Mouse (Mus musculus) neural tube, embryonic 15.5 days (tissue): ENCODE results near the gene Emilin1. TPM values are rescaled to one million over a fixed set of nuclear protein-coding genes. Genes with fewer than 3 reads are reported as not detected.

Experiments used
- ATAC-seq: fragments of 200-750 bp; cut with Nextera tagmentation; 2 replicates; pipeline ENCODE4 v1.8.0; 2017; ENCODE audit warnings: mild to moderate bottlenecking, moderate TSS enrichment, moderate library complexity; ENCODE audit not compliant: low FRiP score
- H3K27ac ChIP-seq: fragments of 300-500 bp; sonication (generic); replicated peaks from 2 replicates; pipeline ENCODE4 v1.5.1; 2015; ENCODE audit warnings: mild to moderate bottlenecking, inconsistent platforms
- H3K27me3 ChIP-seq: fragments of 300-500 bp; sonication (generic); replicated peaks from 2 replicates; pipeline ENCODE4 v1.6.1; 2015; ENCODE audit warnings: inconsistent platforms
- H3K36me3 ChIP-seq: fragments of 300-500 bp; sonication (generic); 2 replicates; pipeline ENCODE4 v1.6.1; 2015; ENCODE audit warnings: inconsistent platforms
- H3K4me1 ChIP-seq: fragments of 300-500 bp; sonication (generic); 2 replicates; pipeline ENCODE4 v1.6.1; 2015; ENCODE audit warnings: inconsistent platforms
- H3K4me2 ChIP-seq: fragments of 300-500 bp; sonication (generic); 2 replicates; pipeline ENCODE4 v1.6.1; 2015; ENCODE audit warnings: inconsistent platforms, mild to moderate bottlenecking, moderate library complexity
- H3K4me3 ChIP-seq: fragments of 300-500 bp; sonication (generic); replicated peaks from 2 replicates; pipeline ENCODE4 v1.5.1; 2015; ENCODE audit warnings: mild to moderate bottlenecking, inconsistent platforms
- H3K9ac ChIP-seq: fragments of 300-500 bp; sonication (generic); replicated peaks from 2 replicates; pipeline ENCODE4 v1.6.1; 2015; ENCODE audit warnings: mild to moderate bottlenecking, inconsistent platforms
- H3K9me3 ChIP-seq: fragments of 300-500 bp; sonication (generic); replicated peaks from 2 replicates; pipeline ENCODE4 v1.6.1; 2016; ENCODE audit warnings: inconsistent platforms
- WGBS: fragments of 180-500 bp; shearing (Covaris S2); methylation state at CpG from one replicate; pipeline ENCODE4 v1.1.7; 2015; ENCODE audit warnings: mixed read lengths; 5-methylcytosine and 5-hydroxymethylcytosine counted together
- polyA plus RNA-seq: library from polyadenylated mRNA; unstranded; fragments of >200 nt; fragmentation: Nextera tagmentation; extraction: Ambion mirVana; gene quantifications from 2 replicates; pipeline ENCODE4 v1.2.1, GENCODE M21; 2015

Emilin1 gene
- 24.5 and 52.1 TPM in 2 replicates for polyA plus RNA-seq

DNA sequence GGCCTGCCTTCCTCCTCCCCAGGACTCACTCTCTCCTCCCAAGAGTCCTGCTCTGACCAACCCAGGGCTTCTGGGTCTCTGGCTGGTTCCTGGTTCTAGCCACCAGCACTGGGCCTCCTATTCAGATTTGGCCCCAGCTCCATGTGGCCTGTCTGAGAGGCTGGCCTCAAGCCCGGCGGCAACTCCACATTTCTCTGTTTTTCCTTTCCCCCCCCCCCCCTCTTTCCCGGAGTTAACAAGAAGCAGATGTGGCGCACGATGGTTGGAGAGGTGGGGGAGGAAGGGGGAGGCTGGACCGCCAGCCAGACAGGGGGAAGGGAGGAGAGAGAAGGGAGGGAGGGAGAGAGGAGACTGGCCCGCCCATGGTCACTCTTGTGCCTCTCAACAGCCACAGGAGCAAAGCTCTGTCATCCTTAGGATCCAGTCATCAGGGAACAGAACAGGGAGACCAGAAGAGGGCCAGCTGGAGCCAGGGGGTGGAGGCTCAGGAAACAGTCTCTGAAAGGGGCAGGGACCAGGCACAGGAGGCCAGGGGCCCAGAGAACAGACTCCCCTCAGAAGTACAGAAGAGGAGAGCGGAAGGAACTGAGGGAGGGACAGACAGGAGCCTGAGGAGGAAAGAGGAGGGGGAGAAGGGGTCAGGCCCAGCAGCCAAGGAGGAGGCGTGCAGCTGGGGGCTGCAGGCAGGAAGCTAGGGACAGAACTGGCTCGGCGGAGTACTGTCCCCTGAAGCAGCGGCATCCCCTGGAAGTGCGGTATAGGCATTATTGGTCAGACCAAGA is at the start of gene Emilin1:
Gene Emilin1 (plus strand): TSS at position 343 of the 782 bp plus-strand sequence.
- Histone ChIP-seq H3K4me1 (peaks cover 28% of the 10 kb centered on the region), H3K27me3 (no peaks in the 10 kb centered on the region), H3K27ac (peak within 1 kb of the TSS; percentile 74), H3K4me3 (peak within 1 kb of the TSS; percentile 33), H3K9ac (peak within 1 kb of the TSS; percentile 36; the same call in 1 of the 2 replicates), H3K36me3 (no peaks in the 10 kb centered on the region), H3K4me2 (peak within 1 kb of the TSS; percentile 49), H3K9me3 (no peaks in the 10 kb centered on the region)
- ATAC-seq: no peak
- 47% methylated on average over 10 of the region's 13 CpGs for WGBS

DNA sequence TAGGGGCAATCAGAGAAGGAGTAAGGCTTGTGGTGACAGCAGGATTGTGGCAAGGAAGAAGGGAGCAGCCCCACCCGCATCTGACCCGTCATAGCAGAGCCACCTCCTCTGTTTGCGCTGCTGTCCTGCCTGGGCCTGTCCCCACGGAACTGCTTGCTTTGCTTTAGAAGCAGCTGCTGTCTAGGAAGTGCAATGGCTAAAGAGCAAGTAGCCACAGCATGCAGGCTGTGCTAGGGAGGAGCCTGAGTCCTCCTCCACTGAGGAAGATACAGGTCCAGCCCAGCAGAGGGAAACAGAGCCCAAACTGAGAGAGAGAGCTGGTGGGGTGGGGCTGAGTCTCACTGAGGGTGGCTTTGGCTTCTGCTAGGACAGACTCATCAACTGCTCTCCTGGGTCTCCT is 49.4 kb upstream of the Emilin1 start:
- no peaks in the 10 kb centered on the region for H3K27me3 ChIP-seq

DNA sequence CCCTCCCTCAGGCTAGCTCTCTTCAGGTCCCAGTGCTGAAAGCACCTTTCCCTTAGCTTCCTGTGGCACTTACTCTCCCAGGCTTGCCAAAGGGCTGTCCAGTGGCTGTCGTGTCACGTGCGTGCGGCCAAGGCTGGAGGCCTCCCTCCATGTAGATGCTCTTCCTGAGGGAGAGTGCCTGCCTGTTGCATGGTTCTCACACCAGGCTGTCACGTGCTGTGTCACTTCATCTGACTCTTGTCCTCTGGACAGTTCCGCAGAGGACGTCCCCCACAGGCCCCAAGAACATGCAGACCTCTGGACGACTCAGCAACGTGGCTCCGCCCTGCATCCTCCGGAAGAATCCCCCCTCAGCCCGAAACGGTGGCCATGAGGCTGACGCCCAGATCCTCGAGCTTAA is 48.9 kb upstream of the Emilin1 start:
- H3K9ac ChIP-seq: no peak overlapping the region
- WGBS: 54% methylated on average over 15 of the region's 15 CpGs
- no peak overlapping the region for H3K4me3 ChIP-seq
- no peaks in the 10 kb centered on the region for H3K9me3 ChIP-seq
- ATAC-seq: no peak
- no peaks in the 10 kb centered on the region for H3K27me3 ChIP-seq
- H3K27ac ChIP-seq: no peak overlapping the region
- peaks cover 54% of the 10 kb centered on the region for H3K36me3 ChIP-seq
- H3K4me1 ChIP-seq: peaks cover 5% of the 10 kb centered on the region
- no peak overlapping the region for H3K4me2 ChIP-seq

More for the DNA sequence above, 49.4 kb upstream of the Emilin1 start:
- H3K9ac ChIP-seq: no peak overlapping the region
- H3K4me1 ChIP-seq: peaks cover 1% of the 10 kb centered on the region
- H3K27ac ChIP-seq: no peak overlapping the region
- H3K9me3 ChIP-seq: no peaks in the 10 kb centered on the region
- no peak overlapping the region for H3K4me3 ChIP-seq
- no peak for ATAC-seq
- no peak overlapping the region for H3K4me2 ChIP-seq
- 48% methylated on average over 4 of the region's 4 CpGs for WGBS
- H3K36me3 ChIP-seq: peaks cover 54% of the 10 kb centered on the region

DNA sequence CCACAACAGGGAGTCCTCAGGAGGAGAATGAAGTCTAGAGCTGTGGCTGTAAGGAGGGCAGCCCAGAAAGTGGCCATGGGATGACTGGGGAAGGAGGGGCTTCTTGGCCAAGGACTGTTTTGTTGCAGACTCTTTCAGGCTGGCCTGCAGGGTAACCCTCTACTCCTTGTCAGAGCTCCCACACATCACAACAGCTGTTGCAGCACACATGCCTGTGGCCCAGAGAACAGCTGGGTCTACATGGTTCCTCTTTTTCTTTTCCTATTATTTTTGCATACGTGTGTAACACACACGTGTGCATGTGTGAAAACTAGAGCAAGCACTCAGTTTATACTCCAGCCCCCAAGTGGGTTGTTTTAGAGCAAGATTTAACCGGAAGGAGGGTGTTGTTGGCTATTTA is 46.3 kb upstream of the Emilin1 start:
- Histone ChIP-seq H3K27ac (no peak overlapping the region), H3K4me1 (peaks cover 24% of the 10 kb centered on the region), H3K9ac (no peak overlapping the region), H3K36me3 (peaks cover 56% of the 10 kb centered on the region), H3K4me2 (no peak overlapping the region), H3K4me3 (no peak overlapping the region), H3K9me3 (no peaks in the 10 kb centered on the region), H3K27me3 (no peaks in the 10 kb centered on the region)
- 89% methylated on average over 3 of the region's 3 CpGs for WGBS
- ATAC-seq: no peak

DNA sequence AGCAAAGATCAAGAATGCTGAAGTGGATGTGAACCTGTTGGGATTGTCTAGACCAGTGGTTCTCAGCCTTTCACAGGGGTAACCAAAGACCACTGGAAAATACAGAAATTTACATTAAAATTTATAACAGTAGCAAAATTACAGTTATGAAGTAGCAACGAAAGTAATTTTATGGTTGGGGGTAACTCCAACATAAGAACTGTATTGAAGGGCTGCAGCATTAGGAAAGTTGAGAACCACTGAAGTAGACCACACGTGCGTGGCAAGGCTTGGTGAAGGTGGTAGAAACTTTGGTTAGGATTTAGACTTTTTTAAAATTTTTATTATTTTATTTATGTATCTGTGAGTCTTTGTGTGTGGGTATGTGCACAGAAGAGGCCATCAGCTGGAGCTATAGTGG is 45.5 kb upstream of the Emilin1 start, which contains the start of gene Tmem214:
Gene Tmem214 (plus strand): TSS at position 301 of the 400 bp plus-strand sequence.
- no peak within 1 kb of the TSS for H3K27ac ChIP-seq
- WGBS: 98% methylated on average over 3 of the region's 3 CpGs
- peak within 1 kb of the TSS; percentile 72; the same call in 1 of the 2 replicates for H3K4me2 ChIP-seq
- no peak within 1 kb of the TSS for H3K9ac ChIP-seq
- no peaks in the 10 kb centered on the region for H3K27me3 ChIP-seq
- no peaks in the 10 kb centered on the region for H3K9me3 ChIP-seq
- H3K4me3 ChIP-seq: peak within 1 kb of the TSS; percentile 86; the same call in 1 of the 2 replicates
- peaks cover 29% of the 10 kb centered on the region for H3K4me1 ChIP-seq
- H3K36me3 ChIP-seq: peaks cover 56% of the 10 kb centered on the region
- ATAC-seq: no peak

DNA sequence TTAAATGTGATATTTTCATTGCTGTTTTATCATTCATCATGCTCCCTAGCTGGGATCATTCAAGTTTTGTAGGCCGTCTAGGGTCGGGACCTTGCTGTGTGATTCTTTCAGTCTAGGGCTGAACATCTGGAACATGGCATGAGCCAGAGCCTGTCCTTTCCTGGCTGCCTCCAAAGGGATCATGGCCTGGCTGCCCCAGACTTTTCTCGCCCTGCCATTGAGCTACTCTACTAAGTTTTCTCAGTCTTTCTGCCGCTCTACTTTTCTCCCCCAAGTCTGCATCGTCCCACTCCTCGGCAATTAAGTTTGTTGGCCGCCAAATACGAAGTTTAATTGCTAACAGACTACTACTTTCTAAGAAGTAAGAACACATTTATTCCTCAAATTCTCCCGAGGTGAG is 44.2 kb upstream of the Emilin1 start:
- peaks cover 58% of the 10 kb centered on the region for H3K36me3 ChIP-seq
- H3K27me3 ChIP-seq: no peaks in the 10 kb centered on the region
- H3K9ac ChIP-seq: peak overlapping the region; percentile 96
- H3K4me1 ChIP-seq: peaks cover 29% of the 10 kb centered on the region
- ATAC-seq: no peak
- peak overlapping the region; percentile 86 for H3K4me3 ChIP-seq
- 18% methylated on average over 9 of the region's 9 CpGs for WGBS
- peak overlapping the region; percentile 72 for H3K4me2 ChIP-seq
- peak overlapping the region; percentile 81; the same call in 1 of the 2 replicates for H3K27ac ChIP-seq
- no peaks in the 10 kb centered on the region for H3K9me3 ChIP-seq

DNA sequence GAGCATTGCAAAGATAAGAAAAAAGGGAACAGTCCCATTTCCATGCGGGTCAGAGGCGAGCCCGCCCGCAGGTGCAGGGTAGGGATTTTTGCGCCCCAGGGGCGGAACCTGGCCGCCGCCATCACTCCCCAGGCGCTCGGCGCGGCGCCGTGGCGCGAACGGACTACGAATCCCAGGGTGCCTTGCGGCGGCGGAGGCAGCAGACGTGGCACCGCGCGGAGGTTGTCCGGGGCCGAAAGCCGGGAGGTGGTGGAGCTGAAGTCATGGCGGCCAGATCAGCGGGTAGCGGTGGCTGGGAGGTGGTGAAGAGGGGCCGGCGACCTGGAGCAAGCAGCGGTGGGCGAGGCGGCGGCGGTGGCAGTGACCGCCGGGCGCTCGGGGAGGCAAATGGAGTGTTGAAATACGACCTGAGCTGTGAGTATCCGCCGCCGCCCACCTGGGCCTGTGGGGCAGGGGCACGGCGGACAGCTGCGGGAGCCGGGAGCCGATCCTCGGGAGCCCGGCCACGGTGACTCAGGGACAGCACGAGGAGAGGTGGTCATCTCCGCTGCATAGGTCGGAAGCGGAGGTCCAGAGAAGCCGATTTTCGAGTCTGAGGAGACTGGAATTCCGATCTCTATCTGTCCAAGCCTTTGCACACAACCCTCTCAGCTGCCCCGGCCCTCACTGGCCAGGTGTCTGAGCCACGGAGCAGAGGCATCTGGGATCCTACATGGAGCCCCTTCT is 43.6 kb upstream of the Emilin1 start:
- peak overlapping the region; percentile 96 for H3K9ac ChIP-seq
- no peaks in the 10 kb centered on the region for H3K9me3 ChIP-seq
- peaks cover 29% of the 10 kb centered on the region for H3K4me1 ChIP-seq
- peak overlapping the region; percentile 81 for H3K27ac ChIP-seq
- WGBS: under 1% methylated on average over 63 of the region's 63 CpGs
- H3K4me2 ChIP-seq: peak overlapping the region; percentile 72
- no peaks in the 10 kb centered on the region for H3K27me3 ChIP-seq
- H3K4me3 ChIP-seq: peak overlapping the region; percentile 86
- H3K36me3 ChIP-seq: peaks cover 62% of the 10 kb centered on the region
- ATAC-seq: peak; percentile 90

DNA sequence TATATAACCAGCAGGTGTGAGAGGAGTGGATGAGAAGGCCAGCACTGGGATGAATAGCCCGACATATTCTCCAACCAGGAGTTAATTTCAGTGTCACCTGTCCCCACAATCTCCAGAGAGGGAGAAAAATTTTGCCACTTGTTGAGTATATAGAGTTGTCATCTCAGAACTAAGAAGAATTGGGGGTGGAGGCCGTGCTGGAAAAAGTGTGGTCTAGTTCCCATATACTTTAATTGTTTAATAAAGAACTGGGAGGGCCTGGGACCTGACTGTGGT is 43.1 kb upstream of the Emilin1 start:
- Histone ChIP-seq H3K9ac (peak overlapping the region; percentile 96), H3K4me3 (peak overlapping the region; percentile 86), H3K4me1 (peaks cover 29% of the 10 kb centered on the region), H3K4me2 (peak overlapping the region; percentile 72), H3K36me3 (peaks cover 62% of the 10 kb centered on the region), H3K27ac (peak overlapping the region; percentile 81), H3K9me3 (no peaks in the 10 kb centered on the region), H3K27me3 (no peaks in the 10 kb centered on the region)
- ATAC-seq: no peak; the same call in 1 of the 2 replicates
- 30% methylated on average over 2 of the region's 2 CpGs for WGBS

DNA sequence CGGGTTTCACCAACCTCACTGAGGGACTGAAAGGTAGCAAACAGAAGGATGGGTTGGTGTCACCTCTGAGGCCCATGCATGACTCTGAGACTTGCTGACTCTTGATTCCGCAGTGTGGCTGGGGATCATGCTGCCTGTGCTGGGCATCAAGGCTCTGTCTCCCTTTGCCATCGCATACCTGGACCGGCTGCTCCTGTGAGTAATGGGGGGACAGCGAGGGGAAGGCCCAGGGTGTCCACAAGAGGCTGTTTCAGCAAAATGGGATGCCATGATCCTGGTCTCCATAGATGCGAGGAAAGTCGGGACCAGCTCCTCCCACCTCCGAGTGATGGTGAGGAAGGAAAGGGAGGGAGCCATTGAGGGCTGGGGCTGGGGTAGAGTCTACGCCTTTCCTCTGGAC is 40.6 kb upstream of the Emilin1 start:
- Histone ChIP-seq H3K27ac (no peak overlapping the region), H3K4me2 (no peak overlapping the region), H3K4me1 (peaks cover 29% of the 10 kb centered on the region), H3K27me3 (no peaks in the 10 kb centered on the region), H3K9me3 (no peaks in the 10 kb centered on the region), H3K9ac (no peak overlapping the region), H3K4me3 (no peak overlapping the region), H3K36me3 (peaks cover 65% of the 10 kb centered on the region)
- ATAC-seq: no peak
- WGBS: 94% methylated on average over 9 of the region's 9 CpGs

DNA sequence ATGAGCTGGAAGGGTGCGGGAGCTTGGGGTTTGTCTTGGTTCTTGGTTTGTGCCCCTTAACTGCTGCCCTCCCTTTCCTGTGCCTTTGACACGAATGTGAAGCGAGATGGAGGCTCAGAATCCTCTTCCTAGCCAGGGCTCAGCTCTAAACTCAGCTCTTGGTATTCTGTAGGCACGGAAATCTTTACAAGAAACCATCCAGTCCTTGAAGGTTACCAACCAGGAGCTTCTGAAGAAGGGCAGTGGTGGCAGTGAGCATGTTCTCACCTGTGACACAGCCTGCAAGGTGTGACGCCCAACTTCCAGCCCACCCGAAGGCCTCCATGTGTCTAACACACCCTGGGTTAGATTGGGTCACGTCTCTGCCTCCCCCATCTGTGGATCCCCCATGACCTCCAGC is 38.8 kb upstream of the Emilin1 start:
- Histone ChIP-seq H3K27me3 (no peaks in the 10 kb centered on the region), H3K4me3 (no peak overlapping the region), H3K4me1 (peaks cover 23% of the 10 kb centered on the region), H3K27ac (no peak overlapping the region), H3K36me3 (peaks cover 77% of the 10 kb centered on the region), H3K9me3 (no peaks in the 10 kb centered on the region), H3K9ac (no peak overlapping the region), H3K4me2 (no peak overlapping the region)
- 90% methylated on average over 7 of the region's 7 CpGs for WGBS
- no peak for ATAC-seq

DNA sequence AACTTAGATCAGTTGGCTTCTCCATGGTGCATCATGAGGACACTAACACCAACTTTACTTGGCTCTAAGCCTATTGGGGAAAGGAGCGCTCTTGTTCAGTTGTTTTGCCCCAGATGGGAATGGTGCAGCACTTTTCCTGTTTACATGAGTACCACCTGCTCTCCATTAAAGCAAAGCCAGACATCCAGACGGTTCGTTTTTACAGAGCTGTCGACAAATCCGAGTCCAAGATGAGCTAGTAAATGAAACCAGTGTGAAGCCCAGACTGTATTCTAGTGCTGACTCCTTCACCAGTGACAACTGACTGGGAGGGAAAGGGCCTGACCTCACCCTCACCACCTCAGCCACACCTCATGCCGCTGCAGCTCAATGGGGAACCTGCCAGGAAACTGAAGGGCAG is 34.6 kb upstream of the Emilin1 start:
- H3K9ac ChIP-seq: no peak overlapping the region
- ATAC-seq: no peak
- no peaks in the 10 kb centered on the region for H3K27me3 ChIP-seq
- H3K9me3 ChIP-seq: no peaks in the 10 kb centered on the region
- peaks cover 51% of the 10 kb centered on the region for H3K36me3 ChIP-seq
- H3K27ac ChIP-seq: no peak overlapping the region
- 60% methylated on average over 6 of the region's 6 CpGs for WGBS
- H3K4me1 ChIP-seq: no peaks in the 10 kb centered on the region
- no peak overlapping the region for H3K4me2 ChIP-seq
- no peak overlapping the region for H3K4me3 ChIP-seq
